Comparison of ENCODE assay signal across 9 mouse cellular contexts in the genomic region with DNA sequence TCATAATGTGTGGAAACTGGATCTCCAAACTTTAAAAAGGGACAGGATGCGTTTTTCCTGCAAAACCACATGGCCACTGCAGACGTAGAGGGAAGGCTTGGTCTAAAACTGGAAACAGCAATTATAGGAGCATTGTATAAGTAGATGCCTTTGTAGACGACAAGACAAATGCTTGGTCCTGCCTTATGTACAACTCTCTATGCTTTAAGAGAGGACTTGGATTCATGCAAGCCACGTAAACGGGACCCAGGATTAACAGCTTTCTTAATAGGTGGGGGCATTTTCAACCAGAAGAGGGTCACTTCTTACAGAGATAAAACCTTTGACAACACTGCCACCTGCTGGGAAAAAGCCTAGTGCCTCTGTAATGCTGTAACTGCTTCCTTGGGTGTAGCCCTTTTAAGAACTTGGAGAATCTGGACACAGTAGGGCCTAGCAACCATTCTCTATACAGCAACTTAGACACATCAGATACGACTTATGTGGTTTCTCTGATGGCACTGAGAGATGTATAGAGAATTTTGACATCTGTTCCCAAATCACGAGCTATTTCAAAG.
DNase-seq lines count a peak whose midpoint lies in the region; ATAC-seq lines count a peak whose summit lies in the region.
"Had no signal": no experiment of that assay in that cellular context is flagged by ENCODE, and none has a peak within 500 bp of the region (broad histone marks: within the 10 kb centered on the region; RNA-seq: fewer than 3 reads in every experiment).

No protein-coding gene starts in this region.

- no peaks in the 10 kb centered on the region for H3K27me3 ChIP-seq in kidney, embryonic 14.5 days (ENCODE audit: control insufficient read depth, insufficient read depth, low read length)
- H3K27me3 ChIP-seq: heart, embryonic 13.5 days had no signal

- ATAC-seq in kidney, embryonic 14.5 days (ENCODE audit: low FRiP score, low TSS enrichment): 0 out of 2 replicates have a peak, but pooled peaks have one; percentile 20
- ATAC-seq in megakaryocyte progenitor cell, adult 5-6 weeks (replicated peaks; ENCODE audit: poor library complexity): peak; percentile 84

- no peaks in the 10 kb centered on the region for H3K9me3 ChIP-seq in kidney, embryonic 14.5 days (ENCODE audit: control insufficient read depth, low read length)
- H3K9me3 ChIP-seq: heart, embryonic 13.5 days had no signal

- H3K27ac ChIP-seq in kidney, embryonic 14.5 days (ENCODE audit: low read depth, low read length): no peak overlapping the region
- H3K27ac ChIP-seq: heart, embryonic 13.5 days had no signal

- H3K9ac ChIP-seq in kidney, embryonic 14.5 days (ENCODE audit: low read depth, low read length): no peak overlapping the region
- H3K9ac ChIP-seq: heart, embryonic 13.5 days had no signal

- H3K4me1 ChIP-seq in kidney, embryonic 14.5 days (ENCODE audit: control insufficient read depth, insufficient read depth, low read length): no peaks in the 10 kb centered on the region
- H3K4me1 ChIP-seq: heart, embryonic 13.5 days had no signal

- no peaks in the 10 kb centered on the region for H3K36me3 ChIP-seq in kidney, embryonic 14.5 days (ENCODE audit: control insufficient read depth, insufficient read depth, low read length)
- H3K36me3 ChIP-seq: heart, embryonic 13.5 days had no signal

- DNase-seq in frontal cortex, postnatal 36 days (ENCODE audit: low spot score in 2 of 2): peak; percentile 49 to 61
- DNase-seq in frontal cortex, postnatal 25 days (ENCODE audit: low spot score in 2 of 2): no peak
- DNase-seq in right cerebral cortex, adult 18-20 months: peak; percentile 26
- no peak for DNase-seq in right cerebral cortex, postnatal 25 days
- DNase-seq in embryo, embryonic 11.5 days (ENCODE audit: low read depth, low spot score): peak; percentile 37
- no peak for DNase-seq in thymus, postnatal 10 days (ENCODE audit: low spot score in 2 of 2)

- H3K4me3 ChIP-seq in kidney, embryonic 14.5 days (ENCODE audit: low read length): no peak overlapping the region
- H3K4me3 ChIP-seq: heart, embryonic 13.5 days had no signal

- H3K4me2 ChIP-seq in kidney, embryonic 14.5 days (replicated peaks; ENCODE audit: low read depth, low read length): no peak overlapping the region
- H3K4me2 ChIP-seq: heart, embryonic 13.5 days had no signal

- 58% methylated on average over 7 of the region's 7 CpGs for WGBS in kidney, embryonic 14.5 days

Comparison
In these comparisons a context has a peak if more than half of its experiments do, and no peak if none do; other contexts are left out.
1. DNase-seq: peak in frontal cortex, postnatal 36 days (2 of 2), right cerebral cortex, adult 18-20 months (single experiment) and embryo, embryonic 11.5 days (single experiment); none in frontal cortex, postnatal 25 days (0 of 2), right cerebral cortex, postnatal 25 days (single experiment) and thymus, postnatal 10 days (0 of 2).